16 mouse cellular contexts compared by ENCODE assay signal in genomic region chr3:138248011-138248410, GRCm38 (mm10). TPM values are rescaled to one million over a fixed set of nuclear protein-coding genes. Genes with fewer than 3 reads are reported as not detected.
DNase-seq lines count a peak whose midpoint lies in the region; ATAC-seq lines count a peak whose summit lies in the region.
"Had no signal": no experiment of that assay in that cellular context is flagged by ENCODE, and none has a peak within 500 bp of the region (broad histone marks: within the 10 kb centered on the region; RNA-seq: fewer than 3 reads in every experiment).

No protein-coding gene starts in this region.

- no peaks in the 10 kb centered on the region for H3K36me3 ChIP-seq in embryonic facial prominence, embryonic 13.5 days
- H3K36me3 ChIP-seq in embryonic facial prominence, embryonic 10.5 days (replicated peaks) = no peaks in the 10 kb centered on the region
- no peaks in the 10 kb centered on the region for H3K36me3 ChIP-seq in forebrain, embryonic 11.5 days (ENCODE audit: control insufficient read depth, insufficient read depth, low read length)
- H3K36me3 ChIP-seq: heart, embryonic 13.5 days; limb, embryonic 10.5 days; midbrain, embryonic 12.5 days had no signal

- no peak overlapping the region for H3K27ac ChIP-seq in embryonic facial prominence, embryonic 13.5 days
- no peak overlapping the region for H3K27ac ChIP-seq in embryonic facial prominence, embryonic 10.5 days (replicated peaks)
- no peak overlapping the region for H3K27ac ChIP-seq in forebrain, embryonic 11.5 days (ENCODE audit: low read depth, low read length)
- H3K27ac ChIP-seq: heart, embryonic 13.5 days; hindbrain, postnatal 0 days; limb, embryonic 10.5 days; liver, embryonic 14.5 days; midbrain, embryonic 12.5 days had no signal

- no peaks in the 10 kb centered on the region for H3K9me3 ChIP-seq in embryonic facial prominence, embryonic 13.5 days
- no peaks in the 10 kb centered on the region for H3K9me3 ChIP-seq in embryonic facial prominence, embryonic 10.5 days
- no peaks in the 10 kb centered on the region for H3K9me3 ChIP-seq in forebrain, embryonic 11.5 days (ENCODE audit: control insufficient read depth, low read length)
- H3K9me3 ChIP-seq: heart, embryonic 13.5 days; limb, embryonic 10.5 days; midbrain, embryonic 12.5 days had no signal

- H3K4me2 ChIP-seq in embryonic facial prominence, embryonic 13.5 days = no peak overlapping the region
- no peak overlapping the region for H3K4me2 ChIP-seq in forebrain, embryonic 11.5 days (ENCODE audit: low read depth, low read length, severe bottlenecking)
- H3K4me2 ChIP-seq: heart, embryonic 13.5 days; midbrain, embryonic 12.5 days had no signal

- intact Hi-C loops in left cerebral cortex, postnatal 4 days (cut with DNase I) = no loop called here
- intact Hi-C loops in left cerebral cortex, postnatal 10 days (cut with DNase I) = no loop called here

- H3K4me1 ChIP-seq in embryonic facial prominence, embryonic 13.5 days = peaks cover 7% of the 10 kb centered on the region; the same call in 1 of the 2 replicates
- peaks cover 3% of the 10 kb centered on the region; the same call in 1 of the 2 replicates for H3K4me1 ChIP-seq in embryonic facial prominence, embryonic 10.5 days
- H3K4me1 ChIP-seq in forebrain, embryonic 11.5 days (replicated peaks; ENCODE audit: control insufficient read depth, insufficient read depth, low read length) = no peaks in the 10 kb centered on the region
- H3K4me1 ChIP-seq: heart, embryonic 13.5 days; midbrain, embryonic 12.5 days had no signal

- 64% methylated on average over 7 of the region's 7 CpGs for WGBS in embryonic facial prominence, embryonic 13.5 days
- WGBS in embryonic facial prominence, embryonic 10.5 days = 85% methylated on average over 7 of the region's 7 CpGs
- WGBS in forebrain, embryonic 11.5 days = 89% methylated on average over 7 of the region's 7 CpGs

- DNase-seq in embryonic facial prominence, embryonic 10.5 days (ENCODE audit: low spot score) = no peak
- DNase-seq in left cerebral cortex, postnatal 4 days = peak; percentile 17
- no peak for DNase-seq in left cerebral cortex, postnatal 10 days (ENCODE audit: extremely low spot score in 1 of 2, low spot score in 2 of 2)
- peak; percentile 95 for DNase-seq in kidney, adult 11 months
- DNase-seq in kidney, postnatal 25 days = peak; percentile 92 to 97
- no peak for DNase-seq in forebrain, embryonic 11.5 days (ENCODE audit: low spot score)
- no peak for DNase-seq in yolk sac, embryonic 10.5 days (ENCODE audit: low spot score)
- DNase-seq: adrenal gland, postnatal 10 days; thymus, adult 18-20 months had no signal

- H3K4me3 ChIP-seq in embryonic facial prominence, embryonic 13.5 days = no peak overlapping the region
- no peak overlapping the region for H3K4me3 ChIP-seq in embryonic facial prominence, embryonic 10.5 days
- no peak overlapping the region for H3K4me3 ChIP-seq in forebrain, embryonic 11.5 days (ENCODE audit: low read depth, low read length)
- H3K4me3 ChIP-seq: heart, embryonic 13.5 days; limb, embryonic 10.5 days; midbrain, embryonic 12.5 days had no signal

- H3K27me3 ChIP-seq in embryonic facial prominence, embryonic 13.5 days = no peaks in the 10 kb centered on the region
- H3K27me3 ChIP-seq in embryonic facial prominence, embryonic 10.5 days (replicated peaks; ENCODE audit: low read depth, poor library complexity, severe bottlenecking) = no peaks in the 10 kb centered on the region
- H3K27me3 ChIP-seq in forebrain, embryonic 11.5 days (ENCODE audit: control insufficient read depth, insufficient read depth, low read length) = no peaks in the 10 kb centered on the region
- H3K27me3 ChIP-seq: heart, embryonic 13.5 days; midbrain, embryonic 12.5 days had no signal

- ATAC-seq in embryonic facial prominence, embryonic 13.5 days (ENCODE audit: insufficient number of reproducible peaks, insufficient read depth, low FRiP score, low TSS enrichment, low read depth) = peak; percentile 26; the same call in 1 of the 2 replicates
- ATAC-seq in forebrain, embryonic 11.5 days (replicated peaks; ENCODE audit: low FRiP score) = no peak
- ATAC-seq: hindbrain, postnatal 0 days had no signal

- H3K9ac ChIP-seq in embryonic facial prominence, embryonic 13.5 days = no peak overlapping the region
- H3K9ac ChIP-seq in forebrain, embryonic 11.5 days (ENCODE audit: low read length) = no peak overlapping the region
- H3K9ac ChIP-seq: heart, embryonic 13.5 days; liver, embryonic 14.5 days; midbrain, embryonic 12.5 days had no signal

RNA-seq across cellular contexts. Expression of gene Adh1, which starts 12.8 kb away (rescaled TPM):
- polyA plus RNA-seq in embryonic facial prominence, embryonic 13.5 days (2015; fragmentation: Nextera tagmentation; extraction: Ambion mirVana) = 7.1 and 14.3 TPM in 2 replicates
- polyA plus RNA-seq in embryonic facial prominence, embryonic 10.5 days (2016; fragmentation: Nextera tagmentation; extraction: Ambion mirVana) = not detected in 2 replicates
- total RNA-seq in left cerebral cortex, postnatal 4 days (2021) = 1 to 10 TPM; 2.0 to 2.3 TPM
- total RNA-seq in left cerebral cortex, postnatal 10 days (2021) = 1 to 10 TPM; 2.0 to 3.4 TPM
- 0.16 and 0.44 TPM in 2 replicates for polyA plus RNA-seq in forebrain, embryonic 11.5 days (2014; fragmentation: Nextera tagmentation; extraction: Ambion mirVana)

RNA-seq across cellular contexts. Expression of gene Adh7, which starts 30.5 kb away (rescaled TPM):
- 3.1 and 3.6 TPM in 2 replicates for polyA plus RNA-seq in embryonic facial prominence, embryonic 13.5 days (2015; fragmentation: Nextera tagmentation; extraction: Ambion mirVana)
- polyA plus RNA-seq in embryonic facial prominence, embryonic 10.5 days (2016; fragmentation: Nextera tagmentation; extraction: Ambion mirVana) = not detected in 2 replicates
- under 1 TPM in 1 of 2 experiments, not detected in 1; 0.85 TPM for total RNA-seq in left cerebral cortex, postnatal 4 days (2021)
- under 1 TPM; 0.10 to 0.49 TPM for total RNA-seq in left cerebral cortex, postnatal 10 days (2021)
- 0.16 TPM in 1 of 2 replicates, not detected in the other for polyA plus RNA-seq in forebrain, embryonic 11.5 days (2014; fragmentation: Nextera tagmentation; extraction: Ambion mirVana)

RNA-seq across cellular contexts. Expression of gene 4930579F01Rik, which starts 54.4 kb away (rescaled TPM):
- 0.74 and 0.81 TPM in 2 replicates for polyA plus RNA-seq in embryonic facial prominence, embryonic 13.5 days (2015; fragmentation: Nextera tagmentation; extraction: Ambion mirVana)
- polyA plus RNA-seq in embryonic facial prominence, embryonic 10.5 days (2016; fragmentation: Nextera tagmentation; extraction: Ambion mirVana) = not detected in 2 replicates
- not detected for total RNA-seq in left cerebral cortex, postnatal 4 days (2021)
- total RNA-seq in left cerebral cortex, postnatal 10 days (2021) = not detected
- 0.16 TPM in 1 of 2 replicates, not detected in the other for polyA plus RNA-seq in forebrain, embryonic 11.5 days (2014; fragmentation: Nextera tagmentation; extraction: Ambion mirVana)
- total RNA-seq: adrenal gland, postnatal 10 days; hindbrain, postnatal 0 days; layer of hippocampus, postnatal 10 days had no signal
- polyA plus RNA-seq: heart, embryonic 13.5 days; limb, embryonic 10.5 days; liver, embryonic 14.5 days; midbrain, embryonic 12.5 days had no signal

Comparison
In these comparisons a context has a peak if more than half of its experiments do, and no peak if none do; other contexts are left out.
1. DNase-seq: peak in left cerebral cortex, postnatal 4 days (single experiment), kidney, adult 11 months (single experiment) and kidney, postnatal 25 days (2 of 2); none in embryonic facial prominence, embryonic 10.5 days (single experiment), left cerebral cortex, postnatal 10 days (0 of 2), forebrain, embryonic 11.5 days (single experiment) and yolk sac, embryonic 10.5 days (single experiment).